Comparison of ENCODE assay signal across 8 mouse cellular contexts in genomic region chr3:87906601-87906980, GRCm38 (mm10). TPM values are rescaled to one million over a fixed set of nuclear protein-coding genes. Genes with fewer than 3 reads are reported as not detected.
A peak's percentile ranks its signal among the peaks of the same experiment; 100 is the strongest.
DNase-seq lines count a peak whose midpoint lies in the region; ATAC-seq and TF ChIP-seq lines count a peak whose summit lies in the region.

No protein-coding gene starts in this region.

- H3K9ac ChIP-seq in neural tube, embryonic 11.5 days (ENCODE audit: low read length) = peak overlapping the region; percentile 97
- peak overlapping the region; percentile 94 for H3K9ac ChIP-seq in heart, postnatal 0 days (replicated peaks; ENCODE audit: low read depth, low read length)

- TF ChIP-seq CTCF in embryonic fibroblast, embryonic 13.5 days (IDR thresholded peaks at IDR 0.05; ENCODE audit: borderline replicate concordance, insufficient read depth, low read length) = no peak
- no peak for TF ChIP-seq CTCF in heart, postnatal 0 days (IDR thresholded peaks at IDR 0.05; ENCODE audit: low read depth)

- TF ChIP-seq EP300 in heart, postnatal 0 days (IDR thresholded peaks at IDR 0.05; ENCODE audit: low read depth) = no peak

- H3K4me3 ChIP-seq in neural tube, embryonic 11.5 days (ENCODE audit: low read depth, low read length) = peak overlapping the region; percentile 98
- H3K4me3 ChIP-seq in embryonic fibroblast, embryonic 13.5 days (ENCODE audit: insufficient read depth, low read length) = peak overlapping the region; percentile 96
- H3K4me3 ChIP-seq in heart, postnatal 0 days (ENCODE audit: low read depth, low read length) = peak overlapping the region; percentile 96
- peak overlapping the region; percentile 98 for H3K4me3 ChIP-seq in megakaryocyte, embryonic 14.5 days (replicated peaks)

- no peaks in the 10 kb centered on the region for H3K36me3 ChIP-seq in neural tube, embryonic 11.5 days (ENCODE audit: control insufficient read depth, insufficient read depth, low read length)
- H3K36me3 ChIP-seq in heart, postnatal 0 days (replicated peaks; ENCODE audit: control insufficient read depth, insufficient read depth, low read length) = no peaks in the 10 kb centered on the region
- H3K36me3 ChIP-seq in megakaryocyte, embryonic 14.5 days (replicated peaks; ENCODE audit: low read length) = peaks cover 10% of the 10 kb centered on the region

- peak overlapping the region; percentile 84 for H3K27ac ChIP-seq in neural tube, embryonic 11.5 days (ENCODE audit: low read depth, low read length)
- peak overlapping the region; percentile 97 for H3K27ac ChIP-seq in embryonic fibroblast, embryonic 13.5 days (ENCODE audit: insufficient read depth, low read length)
- H3K27ac ChIP-seq in heart, postnatal 0 days (ENCODE audit: low read depth) = peak overlapping the region; percentile 96

- no peak for TF ChIP-seq POLR2A in embryonic fibroblast, embryonic 13.5 days (IDR thresholded peaks at IDR 0.05; ENCODE audit: low read depth, low read length)

- peaks cover 20% of the 10 kb centered on the region for H3K4me1 ChIP-seq in neural tube, embryonic 11.5 days (ENCODE audit: control insufficient read depth, insufficient read depth, low read length)
- H3K4me1 ChIP-seq in embryonic fibroblast, embryonic 13.5 days (ENCODE audit: control insufficient read depth, insufficient read depth, low read length) = 0 out of 2 replicates have a peak, but pooled peaks cover 4% of the 10 kb centered on the region
- peaks cover 36% of the 10 kb centered on the region for H3K4me1 ChIP-seq in heart, postnatal 0 days (ENCODE audit: control insufficient read depth, insufficient read depth)
- H3K4me1 ChIP-seq in megakaryocyte, embryonic 14.5 days = peaks cover 67% of the 10 kb centered on the region

- peak overlapping the region; percentile 89 for H3K4me2 ChIP-seq in neural tube, embryonic 11.5 days (ENCODE audit: low read depth)
- H3K4me2 ChIP-seq in heart, postnatal 0 days (ENCODE audit: low read depth, low read length) = peak overlapping the region; percentile 78

- H3K9me3 ChIP-seq in neural tube, embryonic 11.5 days (ENCODE audit: control insufficient read depth, low read length) = no peaks in the 10 kb centered on the region
- no peaks in the 10 kb centered on the region for H3K9me3 ChIP-seq in heart, postnatal 0 days (replicated peaks; ENCODE audit: control insufficient read depth, low read length)
- no peaks in the 10 kb centered on the region for H3K9me3 ChIP-seq in megakaryocyte, embryonic 14.5 days

- peak; percentile 52 for DNase-seq in neural tube, embryonic 11.5 days (ENCODE audit: low spot score)
- no peak for DNase-seq in neural tube, embryonic 10.5 days (ENCODE audit: extremely low spot score, low spot score)
- peak; percentile 61 for DNase-seq in adrenal gland, postnatal 25 days
- no peak for DNase-seq in heart, postnatal 0 days (ENCODE audit: low spot score)
- DNase-seq in kidney, postnatal 4 days = peak; percentile 61 to 72
- peak; percentile 44 for DNase-seq in urinary bladder, postnatal 25 days (ENCODE audit: low spot score)

- ATAC-seq in neural tube, embryonic 11.5 days (ENCODE audit: insufficient read depth, low FRiP score, low TSS enrichment) = peak; percentile 39
- peak; percentile 28 for ATAC-seq in heart, postnatal 0 days (ENCODE audit: insufficient read depth, low read depth)

- 0% methylated on average over 24 of the region's 47 CpGs for WGBS in neural tube, embryonic 11.5 days
- WGBS in heart, postnatal 0 days = under 1% methylated on average over 40 of the region's 47 CpGs

- H3K27me3 ChIP-seq in neural tube, embryonic 11.5 days (ENCODE audit: control insufficient read depth, insufficient read depth, low read length) = no peaks in the 10 kb centered on the region
- no peaks in the 10 kb centered on the region for H3K27me3 ChIP-seq in heart, postnatal 0 days (ENCODE audit: control insufficient read depth, insufficient read depth, low read length)
- H3K27me3 ChIP-seq in megakaryocyte, embryonic 14.5 days (replicated peaks) = no peaks in the 10 kb centered on the region

RNA-seq across cellular contexts. Expression of gene Hdgf, which starts 0.5 kb away (rescaled TPM):
- 256 and 261 TPM in 2 replicates for polyA plus RNA-seq in neural tube, embryonic 11.5 days (2014; fragmentation: Nextera tagmentation; extraction: Ambion mirVana)
- total RNA-seq in adrenal gland, postnatal 25 days (2021) = 173 and 198 TPM in 2 replicates
- 267 and 287 TPM in 2 replicates for polyA plus RNA-seq in embryonic fibroblast, embryonic 13.5 days (2011; ENCODE audit: insufficient read length, low read depth, missing spikeins)
- total RNA-seq in heart, postnatal 0 days (2014; rRNA removed; ENCODE audit: low replicate concordance) = 62.1 and 79.7 TPM in 2 replicates
- 81.0 and 83.8 TPM in 2 replicates for polyA plus RNA-seq in heart, postnatal 0 days (2015; fragmentation: Nextera tagmentation; extraction: Ambion mirVana)
- polyA plus RNA-seq in megakaryocyte, embryonic 14.5 days (2012; ENCODE audit: insufficient read depth, low replicate concordance) = 140 and 1,011 TPM in 2 replicates

RNA-seq across cellular contexts. Expression of gene Mrpl24, which starts 12.7 kb away (rescaled TPM):
- 76.1 and 79.2 TPM in 2 replicates for polyA plus RNA-seq in neural tube, embryonic 11.5 days (2014; fragmentation: Nextera tagmentation; extraction: Ambion mirVana)
- total RNA-seq in adrenal gland, postnatal 25 days (2021) = 113 and 156 TPM in 2 replicates
- 130 and 167 TPM in 2 replicates for polyA plus RNA-seq in embryonic fibroblast, embryonic 13.5 days (2011; ENCODE audit: insufficient read length, low read depth, missing spikeins)
- 53.9 and 57.1 TPM in 2 replicates for total RNA-seq in heart, postnatal 0 days (2014; rRNA removed; ENCODE audit: low replicate concordance)
- 62.3 and 67.2 TPM in 2 replicates for polyA plus RNA-seq in heart, postnatal 0 days (2015; fragmentation: Nextera tagmentation; extraction: Ambion mirVana)
- 3.1 and 14.1 TPM in 2 replicates for polyA plus RNA-seq in megakaryocyte, embryonic 14.5 days (2012; ENCODE audit: insufficient read depth, low replicate concordance)

RNA-seq across cellular contexts. Expression of gene Prcc, which starts 21.2 kb away (rescaled TPM):
- polyA plus RNA-seq in neural tube, embryonic 11.5 days (2014; fragmentation: Nextera tagmentation; extraction: Ambion mirVana) = 17.8 and 20.3 TPM in 2 replicates
- total RNA-seq in adrenal gland, postnatal 25 days (2021) = 55.3 and 56.1 TPM in 2 replicates
- 27.5 and 34.2 TPM in 2 replicates for polyA plus RNA-seq in embryonic fibroblast, embryonic 13.5 days (2011; ENCODE audit: insufficient read length, low read depth, missing spikeins)
- total RNA-seq in heart, postnatal 0 days (2014; rRNA removed; ENCODE audit: low replicate concordance) = 55.6 and 68.6 TPM in 2 replicates
- polyA plus RNA-seq in heart, postnatal 0 days (2015; fragmentation: Nextera tagmentation; extraction: Ambion mirVana) = 10.0 and 12.1 TPM in 2 replicates
- polyA plus RNA-seq in megakaryocyte, embryonic 14.5 days (2012; ENCODE audit: insufficient read depth, low replicate concordance) = 62.4 and 99.1 TPM in 2 replicates

RNA-seq across cellular contexts. Expression of gene Isg20l2, which starts 23.5 kb away (rescaled TPM):
- polyA plus RNA-seq in neural tube, embryonic 11.5 days (2014; fragmentation: Nextera tagmentation; extraction: Ambion mirVana) = 52.3 and 53.9 TPM in 2 replicates
- total RNA-seq in adrenal gland, postnatal 25 days (2021) = 22.7 and 22.8 TPM in 2 replicates
- 41.6 and 54.7 TPM in 2 replicates for polyA plus RNA-seq in embryonic fibroblast, embryonic 13.5 days (2011; ENCODE audit: insufficient read length, low read depth, missing spikeins)
- 8.2 and 24.0 TPM in 2 replicates for total RNA-seq in heart, postnatal 0 days (2014; rRNA removed; ENCODE audit: low replicate concordance)
- polyA plus RNA-seq in heart, postnatal 0 days (2015; fragmentation: Nextera tagmentation; extraction: Ambion mirVana) = 14.2 and 16.2 TPM in 2 replicates
- polyA plus RNA-seq in megakaryocyte, embryonic 14.5 days (2012; ENCODE audit: insufficient read depth, low replicate concordance) = 2.9 and 3.6 TPM in 2 replicates

RNA-seq across cellular contexts. Expression of gene Rrnad1, which starts 23.9 kb away (rescaled TPM):
- polyA plus RNA-seq in neural tube, embryonic 11.5 days (2014; fragmentation: Nextera tagmentation; extraction: Ambion mirVana) = 14.5 and 16.9 TPM in 2 replicates
- 17.9 and 24.1 TPM in 2 replicates for total RNA-seq in adrenal gland, postnatal 25 days (2021)
- 11.4 and 12.0 TPM in 2 replicates for polyA plus RNA-seq in embryonic fibroblast, embryonic 13.5 days (2011; ENCODE audit: insufficient read length, low read depth, missing spikeins)
- 14.5 and 56.8 TPM in 2 replicates for total RNA-seq in heart, postnatal 0 days (2014; rRNA removed; ENCODE audit: low replicate concordance)
- 7.9 and 8.0 TPM in 2 replicates for polyA plus RNA-seq in heart, postnatal 0 days (2015; fragmentation: Nextera tagmentation; extraction: Ambion mirVana)
- polyA plus RNA-seq in megakaryocyte, embryonic 14.5 days (2012; ENCODE audit: insufficient read depth, low replicate concordance) = 13.9 and 14.0 TPM in 2 replicates

Comparison
In these comparisons a context has a peak if more than half of its experiments do, and no peak if none do; other contexts are left out.
1. DNase-seq: peak in neural tube, embryonic 11.5 days (single experiment), adrenal gland, postnatal 25 days (single experiment), kidney, postnatal 4 days (2 of 2) and urinary bladder, postnatal 25 days (single experiment); none in neural tube, embryonic 10.5 days (single experiment) and heart, postnatal 0 days (single experiment).
2. Peak in every context shown above with its lines, with median percentiles within 50 percentile points of each other: H3K27ac ChIP-seq and H3K4me3 ChIP-seq.